Mouse (Mus musculus) stomach, embryonic 16.5 days (tissue): ENCODE data around the gene Crybb1. TPM values are rescaled to one million over a fixed set of nuclear protein-coding genes. Genes with fewer than 3 reads are reported as not detected.
A peak's percentile ranks its signal among the peaks of the same experiment; 100 is the strongest.

ENCODE experiments used
- ATAC-seq: fragments of 200-750 bp; cut with Nextera tagmentation; 2 replicates; pipeline ENCODE4 v1.8.0; 2017; ENCODE audit warnings: moderate number of reproducible peaks, moderate TSS enrichment; ENCODE audit not compliant: insufficient read depth, low FRiP score
- H3K27ac ChIP-seq: fragments of 300-500 bp; sonication (generic); 2 replicates; pipeline ENCODE4 v1.5.1; 2014; ENCODE audit warnings: low read length
- H3K27me3 ChIP-seq: fragments of 300-500 bp; sonication (generic); 2 replicates; pipeline ENCODE4 v1.6.1; 2014; ENCODE audit warnings: low read length, control low read depth, mixed read lengths; ENCODE audit not compliant: control insufficient read depth, insufficient read depth
- H3K36me3 ChIP-seq: fragments of 300-500 bp; sonication (generic); 2 replicates; pipeline ENCODE4 v1.6.1; 2014; ENCODE audit warnings: low read length; ENCODE audit not compliant: control insufficient read depth, insufficient read depth
- H3K4me1 ChIP-seq: fragments of 300-500 bp; sonication (generic); 2 replicates; pipeline ENCODE4 v1.6.1; 2014; ENCODE audit warnings: low read length, control low read depth, mixed read lengths; ENCODE audit not compliant: control insufficient read depth, insufficient read depth
- H3K4me2 ChIP-seq: fragments of 300-500 bp; sonication (generic); 2 replicates; pipeline ENCODE4 v1.6.1; 2014; ENCODE audit warnings: low read depth, low read length, mixed read lengths
- H3K4me3 ChIP-seq: fragments of 300-500 bp; sonication (generic); replicated peaks from 2 replicates; pipeline ENCODE4 v1.5.1; 2014; ENCODE audit warnings: mild to moderate bottlenecking, low read length
- H3K9ac ChIP-seq: fragments of 300-500 bp; sonication (generic); 2 replicates; pipeline ENCODE4 v1.6.1; 2014; ENCODE audit warnings: low read length
- H3K9me3 ChIP-seq: fragments of 300-500 bp; sonication (generic); replicated peaks from 2 replicates; pipeline ENCODE4 v1.6.1; 2016; ENCODE audit warnings: low read length, control low read depth; ENCODE audit not compliant: control insufficient read depth
- WGBS: fragments of 180-500 bp; shearing (Covaris S2); extraction: QIAGEN DNeasy Blood & Tissue Kit; methylation state at CpG from one replicate; pipeline ENCODE4 v1.1.7; 2014; 5-methylcytosine and 5-hydroxymethylcytosine counted together
- polyA plus RNA-seq: library from polyadenylated mRNA; unstranded; fragments of >200 nt; fragmentation: Nextera tagmentation; extraction: Ambion mirVana; gene quantifications from 2 replicates; pipeline ENCODE4 v1.2.1, GENCODE M21; 2015

Gene Crybb1
- polyA plus RNA-seq, 1 experiment from 2014 or later = 4.1 TPM

- H3K27ac ChIP-seq = 0 out of 2 replicates have a peak overlapping the region, but pooled peaks have one; percentile 15
- H3K9ac ChIP-seq = no peak overlapping the region
- peak overlapping the region; percentile 8; the same call in 1 of the 2 replicates for H3K4me2 ChIP-seq
- H3K4me1 ChIP-seq = peaks cover 11% of the 10 kb centered on the region; the same call in 1 of the 2 replicates
- no peaks in the 10 kb centered on the region for H3K36me3 ChIP-seq
- no peak for ATAC-seq
- 19% methylated on average over 12 of the region's 12 CpGs for WGBS
- H3K9me3 ChIP-seq = no peaks in the 10 kb centered on the region
- H3K27me3 ChIP-seq = no peaks in the 10 kb centered on the region
- 0 out of 2 replicates have a peak overlapping the region, but pooled peaks have one; percentile 0 for H3K4me3 ChIP-seq
These were observed 40.3 kb upstream of the Crybb1 start for GRCm38 (mm10) chr5:112215291-112215751.

- ATAC-seq = no peak
- Histone ChIP-seq H3K36me3 (no peaks in the 10 kb centered on the region), H3K4me3 (0 out of 2 replicates have a peak overlapping the region, but pooled peaks have one; percentile 0), H3K4me1 (peaks cover 11% of the 10 kb centered on the region; the same call in 1 of the 2 replicates), H3K27ac (0 out of 2 replicates have a peak overlapping the region, but pooled peaks have one; percentile 15), H3K9me3 (no peaks in the 10 kb centered on the region), H3K27me3 (no peaks in the 10 kb centered on the region), H3K4me2 (peak overlapping the region; percentile 8; the same call in 1 of the 2 replicates), H3K9ac (no peak overlapping the region)
- 39% methylated on average over 9 of the region's 9 CpGs for WGBS
These were observed 39.8 kb upstream of the Crybb1 start for GRCm38 (mm10) chr5:112215801-112216251.

GRCm38 (mm10) chr5:112216335-112216734, 39.3 kb upstream of the Crybb1 start:
- ATAC-seq = no peak
- Histone ChIP-seq H3K27me3 (no peaks in the 10 kb centered on the region), H3K27ac (no peak overlapping the region), H3K36me3 (no peaks in the 10 kb centered on the region), H3K4me2 (no peak overlapping the region), H3K4me1 (peaks cover 11% of the 10 kb centered on the region; the same call in 1 of the 2 replicates), H3K9me3 (no peaks in the 10 kb centered on the region), H3K9ac (no peak overlapping the region), H3K4me3 (no peak overlapping the region)
- 78% methylated on average over 6 of the region's 7 CpGs for WGBS

- Histone ChIP-seq H3K4me3 (no peak overlapping the region), H3K9ac (no peak overlapping the region), H3K4me1 (peaks cover 11% of the 10 kb centered on the region; the same call in 1 of the 2 replicates), H3K36me3 (no peaks in the 10 kb centered on the region), H3K27ac (no peak overlapping the region), H3K4me2 (no peak overlapping the region), H3K27me3 (no peaks in the 10 kb centered on the region), H3K9me3 (no peaks in the 10 kb centered on the region)
- WGBS = 64% methylated on average over 22 of the region's 22 CpGs
- ATAC-seq = no peak
These were observed 38.6 kb upstream of the Crybb1 start for GRCm38 (mm10) chr5:112217031-112217430.

GRCm38 (mm10) chr5:112218679-112219078, 36.9 kb upstream of the Crybb1 start:
- 69% methylated on average over 4 of the region's 4 CpGs for WGBS
- Histone ChIP-seq H3K9me3 (no peaks in the 10 kb centered on the region), H3K9ac (no peak overlapping the region), H3K27me3 (no peaks in the 10 kb centered on the region), H3K4me2 (no peak overlapping the region), H3K27ac (no peak overlapping the region), H3K4me1 (peaks cover 11% of the 10 kb centered on the region; the same call in 1 of the 2 replicates), H3K36me3 (no peaks in the 10 kb centered on the region), H3K4me3 (no peak overlapping the region)
- no peak for ATAC-seq

GRCm38 (mm10) chr5:112219398-112219797, 36.2 kb upstream of the Crybb1 start:
- no peaks in the 10 kb centered on the region for H3K9me3 ChIP-seq
- H3K36me3 ChIP-seq = no peaks in the 10 kb centered on the region
- no peak for ATAC-seq
- H3K4me2 ChIP-seq = no peak overlapping the region
- H3K9ac ChIP-seq = no peak overlapping the region
- H3K27me3 ChIP-seq = no peaks in the 10 kb centered on the region
- H3K27ac ChIP-seq = no peak overlapping the region
- no peak overlapping the region for H3K4me3 ChIP-seq
- 40% methylated on average over 1 of the region's 1 CpGs for WGBS
- H3K4me1 ChIP-seq = peaks cover 11% of the 10 kb centered on the region; the same call in 1 of the 2 replicates

- Histone ChIP-seq H3K9me3 (no peaks in the 10 kb centered on the region), H3K27me3 (no peaks in the 10 kb centered on the region), H3K36me3 (no peaks in the 10 kb centered on the region), H3K27ac (no peak overlapping the region), H3K4me1 (peaks cover 9% of the 10 kb centered on the region; the same call in 1 of the 2 replicates), H3K4me3 (no peak overlapping the region), H3K4me2 (no peak overlapping the region), H3K9ac (no peak overlapping the region)
- WGBS = 83% methylated on average over 8 of the region's 8 CpGs
- ATAC-seq = no peak
These were observed 35.4 kb upstream of the Crybb1 start for GRCm38 (mm10) chr5:112220203-112220602.

GRCm38 (mm10) chr5:112225591-112225990, 30.0 kb upstream of the Crybb1 start:
- peaks cover 9% of the 10 kb centered on the region for H3K4me1 ChIP-seq
- no peak overlapping the region for H3K27ac ChIP-seq
- WGBS = 72% methylated on average over 6 of the region's 6 CpGs
- ATAC-seq = no peak
- H3K4me2 ChIP-seq = no peak overlapping the region
- H3K9me3 ChIP-seq = no peaks in the 10 kb centered on the region
- H3K4me3 ChIP-seq = no peak overlapping the region
- H3K27me3 ChIP-seq = peaks cover 48% of the 10 kb centered on the region
- H3K9ac ChIP-seq = no peak overlapping the region
- H3K36me3 ChIP-seq = no peaks in the 10 kb centered on the region

- peak; percentile 41; the same call in 1 of the 2 replicates for ATAC-seq
- H3K4me2 ChIP-seq = peak overlapping the region; percentile 48
- peak overlapping the region; percentile 33 for H3K4me3 ChIP-seq
- H3K27ac ChIP-seq = no peak overlapping the region
- peaks cover 52% of the 10 kb centered on the region for H3K27me3 ChIP-seq
- 0 out of 2 replicates have a peak overlapping the region, but pooled peaks have one; percentile 17 for H3K9ac ChIP-seq
- 2% methylated on average over 30 of the region's 30 CpGs for WGBS
- H3K9me3 ChIP-seq = no peaks in the 10 kb centered on the region
- H3K4me1 ChIP-seq = peaks cover 9% of the 10 kb centered on the region
- no peaks in the 10 kb centered on the region for H3K36me3 ChIP-seq
These were observed 28.3 kb upstream of the Crybb1 start for GRCm38 (mm10) chr5:112227354-112227753.
